Mouse (Mus musculus): ENCODE measurements around the gene Arfip2. TPM values are rescaled to one million over a fixed set of nuclear protein-coding genes. Genes with fewer than 3 reads are reported as not detected.

The Arfip2 gene
- polyA plus RNA-seq, 1 experiment from 2014 or later: 10.9 TPM

DNA sequence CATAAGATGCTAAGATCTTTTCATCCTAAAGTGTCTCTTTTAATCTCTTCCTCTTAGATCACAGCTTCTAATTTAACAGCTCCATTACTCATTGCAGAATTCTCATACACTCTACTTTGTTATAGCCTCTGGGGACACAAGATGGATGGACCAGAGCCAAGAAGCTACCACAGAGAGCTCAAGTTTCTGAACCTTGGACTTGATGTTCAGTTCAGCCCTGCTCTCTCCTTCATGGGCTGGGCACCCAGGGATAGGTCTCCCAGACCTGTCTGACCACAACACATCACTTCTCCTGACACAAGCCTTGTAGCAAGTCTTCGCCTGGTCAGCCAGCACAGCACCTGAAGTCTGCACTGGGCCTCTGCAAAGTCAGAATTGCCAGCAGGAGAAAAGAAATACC is 25.8 kb downstream of the Arfip2 start:
- Histone ChIP-seq H3K9ac (no peak overlapping the region), H3K4me2 (no peak overlapping the region), H3K4me3 (replicated peaks) (no peak overlapping the region), H3K9me3 (replicated peaks) (no peaks in the 10 kb centered on the region), H3K27me3 (no peaks in the 10 kb centered on the region), H3K36me3 (replicated peaks) (peaks cover 7% of the 10 kb centered on the region), H3K27ac (replicated peaks) (no peak overlapping the region), H3K4me1 (replicated peaks) (no peaks in the 10 kb centered on the region)
- 62% methylated on average over 1 of the region's 1 CpGs for WGBS (ENCODE audit: insufficient replicate concordance)
- no peak for ATAC-seq (ENCODE audit: insufficient read depth)

DNA sequence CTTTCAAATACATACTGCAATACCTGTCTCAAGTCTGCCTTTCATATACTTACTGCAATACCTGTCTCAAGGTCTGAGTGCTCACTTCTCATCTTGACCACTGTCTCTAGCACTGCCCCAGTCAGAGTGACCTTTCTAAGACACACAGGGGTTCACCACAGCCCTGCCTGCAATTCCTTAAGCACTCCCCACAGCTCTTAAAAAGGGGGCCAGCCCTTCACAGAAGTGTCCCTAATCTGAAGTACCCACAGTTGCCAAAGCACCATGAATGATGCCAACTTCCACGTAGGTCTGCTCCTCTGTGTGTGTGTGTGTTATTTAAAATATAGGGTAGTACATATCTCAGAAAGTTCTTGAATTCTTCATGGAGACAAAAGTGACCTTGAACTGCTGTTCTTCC is 28.4 kb downstream of the Arfip2 start:
- Histone ChIP-seq H3K4me3 (replicated peaks) (no peak overlapping the region), H3K27me3 (no peaks in the 10 kb centered on the region), H3K9me3 (replicated peaks) (no peaks in the 10 kb centered on the region), H3K36me3 (replicated peaks) (peaks cover 7% of the 10 kb centered on the region), H3K4me2 (no peak overlapping the region), H3K9ac (no peak overlapping the region), H3K4me1 (replicated peaks) (no peaks in the 10 kb centered on the region), H3K27ac (replicated peaks) (no peak overlapping the region)
- WGBS (ENCODE audit: insufficient replicate concordance): 49% methylated on average over 1 of the region's 1 CpGs
- no peak for ATAC-seq (ENCODE audit: insufficient read depth)

DNA sequence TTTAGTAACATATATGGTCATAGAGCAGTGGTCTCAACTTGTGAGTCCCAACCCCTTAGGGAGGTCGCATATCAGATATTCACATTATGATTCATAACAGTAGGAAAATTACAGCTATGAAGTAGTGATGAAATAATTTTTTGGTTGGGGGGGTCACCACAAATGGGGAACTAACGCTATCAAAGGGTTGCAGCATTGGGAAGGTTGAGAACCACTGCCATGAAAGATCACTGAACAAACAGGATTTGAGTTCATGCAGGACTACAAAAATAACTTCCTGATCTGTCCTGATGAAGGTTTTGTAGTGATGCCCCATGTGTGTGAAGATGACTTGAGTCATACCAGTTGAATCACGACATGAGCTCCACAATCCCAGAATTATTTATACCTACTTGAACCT is 31.7 kb downstream of the Arfip2 start:
- ATAC-seq (ENCODE audit: insufficient read depth): no peak
- Histone ChIP-seq H3K36me3 (replicated peaks) (peaks cover 7% of the 10 kb centered on the region), H3K9me3 (replicated peaks) (no peaks in the 10 kb centered on the region), H3K4me2 (no peak overlapping the region), H3K4me3 (replicated peaks) (no peak overlapping the region), H3K27me3 (no peaks in the 10 kb centered on the region), H3K9ac (no peak overlapping the region), H3K27ac (replicated peaks) (no peak overlapping the region), H3K4me1 (replicated peaks) (no peaks in the 10 kb centered on the region)
- 43% methylated on average over 3 of the region's 3 CpGs for WGBS (ENCODE audit: insufficient replicate concordance)

DNA sequence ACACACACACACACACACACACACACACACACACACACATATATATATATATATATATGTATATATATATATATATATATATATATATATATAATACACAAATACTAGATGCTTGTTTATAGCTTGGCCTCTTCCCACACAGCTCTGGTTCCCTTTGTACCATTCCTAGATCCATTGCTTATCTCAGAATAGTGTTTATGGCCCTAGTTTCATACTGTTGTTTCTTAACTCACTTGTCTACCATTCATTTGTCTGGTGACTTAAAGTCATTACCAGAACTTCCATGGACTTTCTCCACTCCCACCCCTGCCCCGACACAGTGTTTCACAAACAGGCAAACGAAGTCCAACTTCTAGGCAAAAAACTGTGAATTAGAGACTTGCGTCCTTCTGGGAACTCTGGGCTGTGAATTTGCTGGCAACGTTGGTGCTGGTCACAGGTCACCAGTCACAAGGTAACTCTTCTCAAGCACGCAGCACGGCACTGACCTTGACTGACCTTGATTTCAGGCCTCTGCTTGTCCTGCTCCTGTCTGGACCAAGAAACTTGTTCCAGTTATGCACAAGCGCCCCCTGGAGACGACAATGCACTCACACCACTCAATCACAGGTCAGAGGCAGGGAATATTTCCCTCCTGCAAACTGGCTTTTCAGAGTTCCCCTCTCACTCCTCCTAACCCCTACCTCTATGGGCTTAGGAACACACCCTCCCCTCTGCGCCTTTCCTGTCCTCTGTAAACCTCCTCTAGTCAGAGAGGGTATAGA is 37.2 kb downstream of the Arfip2 start:
- Histone ChIP-seq H3K36me3 (replicated peaks) (no peaks in the 10 kb centered on the region), H3K4me3 (replicated peaks) (no peak overlapping the region), H3K4me1 (replicated peaks) (no peaks in the 10 kb centered on the region), H3K4me2 (no peak overlapping the region), H3K27ac (replicated peaks) (no peak overlapping the region), H3K9me3 (replicated peaks) (no peaks in the 10 kb centered on the region), H3K9ac (no peak overlapping the region), H3K27me3 (no peaks in the 10 kb centered on the region)
- ATAC-seq (ENCODE audit: insufficient read depth): 0 out of 2 replicates have a peak, but pooled peaks have one; percentile 40
- 29% methylated on average over 9 of the region's 9 CpGs for WGBS (ENCODE audit: insufficient replicate concordance)

DNA sequence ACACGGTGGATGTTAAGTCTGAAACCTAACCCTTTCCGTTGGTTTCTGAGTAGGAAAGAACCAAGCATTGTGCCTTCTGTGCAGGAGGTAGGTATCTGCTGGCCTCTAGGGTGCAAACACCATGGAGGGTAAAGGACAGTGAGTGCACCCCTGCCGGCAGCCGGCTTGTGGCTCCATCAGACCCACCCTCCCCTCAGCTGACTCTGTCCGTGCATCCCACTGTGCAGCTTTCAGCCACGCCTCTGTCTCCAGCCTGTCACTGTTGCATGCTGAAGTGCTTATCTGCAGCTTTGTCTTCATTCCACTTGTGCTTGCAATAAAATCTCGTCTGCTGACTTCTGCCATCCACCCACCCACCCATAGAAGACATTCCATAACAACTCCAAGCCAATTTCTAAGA is 50.1 kb downstream of the Arfip2 start:
- Histone ChIP-seq H3K9me3 (replicated peaks) (no peaks in the 10 kb centered on the region), H3K4me1 (replicated peaks) (no peaks in the 10 kb centered on the region), H3K27ac (replicated peaks) (no peak overlapping the region), H3K27me3 (no peaks in the 10 kb centered on the region), H3K36me3 (replicated peaks) (peaks cover 4% of the 10 kb centered on the region; the same call in 1 of the 2 replicates), H3K4me2 (no peak overlapping the region), H3K9ac (no peak overlapping the region), H3K4me3 (replicated peaks) (no peak overlapping the region)
- 41% methylated on average over 7 of the region's 7 CpGs for WGBS (ENCODE audit: insufficient replicate concordance)
- ATAC-seq (ENCODE audit: insufficient read depth): no peak

DNA sequence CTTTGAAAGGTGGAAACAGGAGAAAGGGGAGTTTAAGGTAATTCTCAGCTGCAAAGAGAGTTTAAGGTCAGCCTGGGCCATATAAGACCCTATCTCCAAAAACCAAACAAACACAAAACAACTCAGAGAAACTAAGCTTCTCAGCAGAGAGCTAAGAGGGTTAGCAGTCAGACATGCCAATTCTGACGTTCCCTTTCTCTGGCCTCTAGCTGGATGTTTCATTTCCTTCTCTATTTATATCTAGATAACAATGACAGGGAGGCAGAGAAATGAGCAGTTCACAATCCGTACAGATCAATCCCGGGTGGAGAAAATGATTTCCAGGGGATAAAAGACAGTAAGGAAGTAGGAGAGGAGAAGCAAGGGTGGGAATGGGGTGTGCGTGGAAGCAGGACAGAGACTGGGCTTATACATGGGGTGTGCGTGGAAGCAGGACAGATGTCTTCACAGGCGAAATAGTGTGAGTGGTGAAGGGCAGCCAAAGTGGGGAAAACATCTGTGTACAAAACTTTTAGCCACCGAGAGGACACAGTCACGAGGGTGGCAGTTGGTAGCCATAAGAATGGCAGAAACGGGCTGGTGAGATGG is 51.8 kb downstream of the Arfip2 start:
- Histone ChIP-seq H3K4me1 (replicated peaks) (no peaks in the 10 kb centered on the region), H3K4me2 (no peak overlapping the region), H3K27me3 (0 out of 2 replicates have a peak, but pooled peaks cover under 1% of the 10 kb centered on the region), H3K4me3 (replicated peaks) (no peak overlapping the region), H3K27ac (replicated peaks) (no peak overlapping the region), H3K9me3 (replicated peaks) (no peaks in the 10 kb centered on the region), H3K9ac (no peak overlapping the region), H3K36me3 (replicated peaks) (peaks cover 4% of the 10 kb centered on the region; the same call in 1 of the 2 replicates)
- no peak for ATAC-seq (ENCODE audit: insufficient read depth)
- 37% methylated on average over 9 of the region's 9 CpGs for WGBS (ENCODE audit: insufficient replicate concordance)

Other genes with a start within 250 kb of the Arfip2 start
- 12.6 and 17.6 TPM in 2 replicates for gene Fam160a2, start 240.4 kb downstream of the Arfip2 start, polyA plus RNA-seq (2015; fragmentation: Nextera tagmentation; extraction: Ambion mirVana)
- not detected in 2 replicates for gene Cnga4, start 235.8 kb downstream of the Arfip2 start, polyA plus RNA-seq (2015; fragmentation: Nextera tagmentation; extraction: Ambion mirVana)
- gene Cckbr, start 214.7 kb downstream of the Arfip2 start, polyA plus RNA-seq (2015; fragmentation: Nextera tagmentation; extraction: Ambion mirVana): not detected in 2 replicates
- 5.5 and 5.7 TPM in 2 replicates for gene Cavin3, start 158.1 kb downstream of the Arfip2 start, polyA plus RNA-seq (2015; fragmentation: Nextera tagmentation; extraction: Ambion mirVana)
- gene Smpd1, start 86.1 kb downstream of the Arfip2 start, polyA plus RNA-seq (2015; fragmentation: Nextera tagmentation; extraction: Ambion mirVana): 21.9 and 22.0 TPM in 2 replicates
- 2.3 and 2.4 TPM in 2 replicates for gene Apbb1, start 58.8 kb downstream of the Arfip2 start, polyA plus RNA-seq (2015; fragmentation: Nextera tagmentation; extraction: Ambion mirVana)
- 343 and 400 TPM in 2 replicates for gene Hpx, start 40.3 kb downstream of the Arfip2 start, polyA plus RNA-seq (2015; fragmentation: Nextera tagmentation; extraction: Ambion mirVana)
- gene Trim3, start 6.8 kb downstream of the Arfip2 start, polyA plus RNA-seq (2015; fragmentation: Nextera tagmentation; extraction: Ambion mirVana): 3.5 and 4.9 TPM in 2 replicates
- 94.4 and 98.5 TPM in 2 replicates for gene Timm10b, start 360 bp downstream of the Arfip2 start, polyA plus RNA-seq (2015; fragmentation: Nextera tagmentation; extraction: Ambion mirVana)
- gene Gm45799, start 136 bp upstream of the Arfip2 start, polyA plus RNA-seq (2015; fragmentation: Nextera tagmentation; extraction: Ambion mirVana): 14.4 and 24.6 TPM in 2 replicates
- 0.10 and 0.32 TPM in 2 replicates for gene Dnhd1, start 10.4 kb upstream of the Arfip2 start, polyA plus RNA-seq (2015; fragmentation: Nextera tagmentation; extraction: Ambion mirVana)
- gene Ilk, start 96.2 kb upstream of the Arfip2 start, polyA plus RNA-seq (2015; fragmentation: Nextera tagmentation; extraction: Ambion mirVana): 120 and 127 TPM in 2 replicates
- gene Rrp8, start 97.0 kb upstream of the Arfip2 start, polyA plus RNA-seq (2015; fragmentation: Nextera tagmentation; extraction: Ambion mirVana): 10.7 and 12.6 TPM in 2 replicates
- 110 and 117 TPM in 2 replicates for gene Taf10, start 103.9 kb upstream of the Arfip2 start, polyA plus RNA-seq (2015; fragmentation: Nextera tagmentation; extraction: Ambion mirVana)
- gene Tpp1, start 111.8 kb upstream of the Arfip2 start, polyA plus RNA-seq (2015; fragmentation: Nextera tagmentation; extraction: Ambion mirVana): 59.4 and 62.5 TPM in 2 replicates
- gene Dchs1, start 147.2 kb upstream of the Arfip2 start, polyA plus RNA-seq (2015; fragmentation: Nextera tagmentation; extraction: Ambion mirVana): 0.76 and 0.82 TPM in 2 replicates
- gene Mrpl17, start 170.7 kb upstream of the Arfip2 start, polyA plus RNA-seq (2015; fragmentation: Nextera tagmentation; extraction: Ambion mirVana): 213 and 216 TPM in 2 replicates

Measured in liver, embryonic 15.5 days (tissue).